Mouse (Mus musculus): ENCODE data around the gene Btnl6.

DNA sequence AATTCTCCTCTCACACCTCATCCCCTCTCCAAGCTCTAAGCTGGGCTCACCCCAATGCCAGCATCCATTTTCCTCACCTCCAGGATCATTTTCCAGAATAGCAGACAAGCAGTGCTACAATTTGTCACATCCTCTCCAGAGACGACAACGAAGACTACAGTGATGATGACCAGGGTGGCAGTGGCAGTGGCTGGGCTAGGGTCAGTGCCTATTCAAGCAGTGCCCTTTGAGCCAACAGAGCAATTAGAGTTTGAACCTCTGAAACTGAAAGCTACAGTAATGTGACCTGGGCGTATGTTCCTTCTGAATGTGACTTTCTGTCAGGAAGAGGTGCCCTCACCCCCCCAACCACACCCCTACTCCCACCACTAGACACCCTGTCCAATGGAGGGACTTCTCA lies 32.0 kb upstream of the Btnl6 start:
- TF ChIP-seq CTCF (IDR thresholded peaks at IDR 0.05; ENCODE audit: extremely low read depth, insufficient read depth, low read length): no peak
- TF ChIP-seq POLR2A (IDR thresholded peaks at IDR 0.05; ENCODE audit: extremely low read depth, insufficient read depth, low read length): no peak

Data from cortical plate, adult 2 months (tissue).